Mouse (Mus musculus): Measurements from ENCODE around the gene Ddx11. TPM values are rescaled to one million over a fixed set of nuclear protein-coding genes. Genes with fewer than 3 reads are reported as not detected.
"Not testable (repeated sequence)": the region's sequence is repeated elsewhere in the genome, so short reads cannot be mapped to it uniquely, and the experiment has no call there.

Gene Ddx11
- total and polyA plus RNA-seq, 3 experiments, result 26.9 to 32.7 TPM; not detected in 1

DNA sequence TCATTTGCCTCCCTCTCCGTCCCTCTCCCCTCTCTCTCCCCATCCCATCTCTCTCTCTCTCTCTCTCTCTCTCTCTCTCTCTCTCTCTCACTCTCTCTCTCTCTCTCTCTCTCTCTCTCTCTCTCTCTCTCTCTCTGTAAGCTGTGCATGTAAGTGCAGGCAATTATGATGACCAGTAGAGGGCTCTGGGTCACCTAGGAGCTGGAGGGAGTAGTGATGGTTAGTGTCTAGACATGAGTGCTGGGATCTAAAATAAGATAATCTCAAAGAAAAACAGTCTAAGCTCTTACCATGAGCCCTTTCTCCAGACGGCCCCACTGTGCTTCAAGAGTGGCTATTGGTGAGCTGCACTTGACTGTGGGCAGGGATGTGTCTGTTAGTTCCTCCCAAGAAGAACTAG, 31.6 kb downstream of the Ddx11 start:
- Histone ChIP-seq H3K27me3 (ENCODE audit: control insufficient read depth in 1 of 2, insufficient read depth in 2 of 2, low read length in 2 of 2) (no peaks in the 10 kb centered on the region), H3K4me1 (ENCODE audit: control insufficient read depth in 1 of 2, insufficient read depth in 2 of 2, low read length in 2 of 2) (no peaks in the 10 kb centered on the region), H3K4me3 (ENCODE audit: control insufficient read depth in 1 of 2, insufficient read depth in 1 of 2, low read depth in 2 of 2, low read length in 2 of 2) (no peak overlapping the region), H3K79me2 (ENCODE audit: control insufficient read depth, insufficient read depth, low read length, poor library complexity) (no peaks in the 10 kb centered on the region), H3K9ac (ENCODE audit: control insufficient read depth, low read depth, low read length, poor library complexity, severe bottlenecking) (no peak overlapping the region), H3K27ac (ENCODE audit: control insufficient read depth, low read depth, low read length) (no peak overlapping the region), H3K36me3 (ENCODE audit: control insufficient read depth in 1 of 2, insufficient read depth in 2 of 2, low read length in 2 of 2) (no peaks in the 10 kb centered on the region; a peak in 1 of 4 replicates), H3K9me3 (replicated peaks; ENCODE audit: insufficient read depth, low read length) (no peaks in the 10 kb centered on the region)
- DNase-seq (ENCODE audit: low read depth, low spot score), result peak; percentile 23
- TF ChIP-seq CTCF (IDR thresholded peaks at IDR 0.05 in 2 of 3, conservative IDR thresholded peaks at IDR 0.05 in 1 of 3; ENCODE audit: control insufficient read depth in 1 of 3, insufficient read depth in 1 of 3, low read depth in 2 of 3, low read length in 3 of 3, poor library complexity in 1 of 3, severe bottlenecking in 1 of 3) (peak in 2 of 3 experiments; percentile 22 to 23; a peak in 2 of 6 replicates), POLR2AphosphoS2 (IDR thresholded peaks at IDR 0.05; ENCODE audit: low read length) (no peak)

DNA sequence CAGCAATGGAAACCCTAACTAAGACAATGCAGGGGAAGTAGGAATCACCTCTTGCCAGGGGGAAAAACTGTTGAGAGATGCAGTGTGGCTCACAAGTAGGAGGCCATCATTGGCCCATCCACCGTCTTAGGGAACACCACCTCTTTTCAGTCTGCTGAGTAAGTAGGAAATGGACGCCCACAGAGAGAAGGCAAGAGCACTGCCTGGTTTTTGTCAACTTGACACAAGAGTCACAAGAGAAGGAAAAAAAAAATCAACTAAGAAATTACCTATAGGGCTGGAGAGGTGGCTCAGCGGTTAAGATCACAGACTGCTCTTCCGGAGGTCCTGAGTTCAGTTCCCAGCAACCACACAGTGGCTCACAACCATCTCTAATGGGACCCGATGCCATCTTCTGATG, 35.0 kb downstream of the Ddx11 start:
- DNase-seq (ENCODE audit: low read depth, low spot score), result no peak

DNA sequence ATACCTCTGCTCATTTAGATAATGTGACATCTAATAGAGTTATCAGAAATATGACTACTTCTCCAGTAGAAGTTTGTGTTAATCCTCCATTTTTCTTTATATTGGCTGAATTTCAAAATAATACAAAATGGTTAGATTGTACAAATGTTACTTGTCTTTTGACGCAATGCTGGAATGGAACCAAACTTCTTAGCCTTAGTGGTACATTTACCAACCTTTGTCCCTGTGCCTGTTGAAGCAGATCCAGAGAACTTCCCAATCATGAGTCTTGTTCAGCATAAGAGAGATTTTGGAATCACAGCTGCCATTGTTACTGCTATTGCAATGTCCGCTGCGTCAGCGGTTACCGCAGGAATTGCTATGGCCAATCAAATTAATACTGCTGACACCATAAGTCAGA, 43.8 kb downstream of the Ddx11 start:
- not testable (repeated sequence) for H3K9ac ChIP-seq (ENCODE audit: control insufficient read depth, low read depth, low read length, poor library complexity, severe bottlenecking); DNase-seq (ENCODE audit: low read depth, low spot score); H3K27me3 ChIP-seq (ENCODE audit: control insufficient read depth in 1 of 2, insufficient read depth in 2 of 2, low read length in 2 of 2)

More for the DNA sequence above, 35.0 kb downstream of the Ddx11 start:
- Histone ChIP-seq H3K79me2 (ENCODE audit: control insufficient read depth, insufficient read depth, low read length, poor library complexity) (no peaks in the 10 kb centered on the region), H3K4me3 (ENCODE audit: control insufficient read depth in 1 of 2, insufficient read depth in 1 of 2, low read depth in 2 of 2, low read length in 2 of 2) (no peak overlapping the region), H3K4me1 (ENCODE audit: control insufficient read depth in 1 of 2, insufficient read depth in 2 of 2, low read length in 2 of 2) (no peaks in the 10 kb centered on the region), H3K36me3 (ENCODE audit: control insufficient read depth in 1 of 2, insufficient read depth in 2 of 2, low read length in 2 of 2) (no peaks in the 10 kb centered on the region), H3K9ac (ENCODE audit: control insufficient read depth, low read depth, low read length, poor library complexity, severe bottlenecking) (no peak overlapping the region), H3K27me3 (ENCODE audit: control insufficient read depth in 1 of 2, insufficient read depth in 2 of 2, low read length in 2 of 2) (no peaks in the 10 kb centered on the region), H3K9me3 (replicated peaks; ENCODE audit: insufficient read depth, low read length) (no peaks in the 10 kb centered on the region), H3K27ac (ENCODE audit: control insufficient read depth, low read depth, low read length) (no peak overlapping the region)
- no peak for TF ChIP-seq KAT2A (conservative IDR thresholded peaks at IDR 0.05; ENCODE audit: low read depth, low read length)
- TF ChIP-seq NRF1 (IDR thresholded peaks at IDR 0.05; ENCODE audit: insufficient read depth, low read depth, low read length, poor library complexity, severe bottlenecking), result no peak
- no peak for TF ChIP-seq ELF1 (IDR thresholded peaks at IDR 0.05; ENCODE audit: low read depth, low read length)
- TF ChIP-seq ZMIZ1 (IDR thresholded peaks at IDR 0.05; ENCODE audit: low read depth, low read length), result no peak
- TF ChIP-seq E2F4 (IDR thresholded peaks at IDR 0.05; ENCODE audit: borderline replicate concordance, low read depth, low read length), result no peak
- no peak for TF ChIP-seq ZC3H11A (IDR thresholded peaks at IDR 0.05; ENCODE audit: low read depth, low read length)

DNA sequence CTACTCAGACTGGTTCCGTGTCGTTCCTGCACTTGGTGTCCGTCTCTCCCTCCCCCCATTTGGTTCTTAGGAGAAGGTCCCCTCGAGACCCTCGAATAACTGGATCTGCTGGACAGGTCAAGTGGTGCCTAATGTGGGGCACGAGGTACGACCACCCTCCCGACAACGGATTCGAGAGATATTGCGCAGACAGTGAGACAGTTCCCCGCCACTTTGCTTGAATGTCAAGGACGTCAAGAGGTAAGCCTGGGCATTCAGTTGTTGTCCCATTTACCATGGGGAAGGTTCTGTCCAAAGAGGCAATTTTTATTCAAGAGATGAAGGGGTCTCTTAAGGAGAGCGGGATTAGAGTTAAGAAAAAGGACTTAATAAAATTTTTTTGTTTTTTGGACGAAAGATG, 47.7 kb downstream of the Ddx11 start:
- H3K27me3 ChIP-seq (ENCODE audit: control insufficient read depth in 1 of 2, insufficient read depth in 2 of 2, low read length in 2 of 2); DNase-seq (ENCODE audit: low read depth, low spot score): not testable (repeated sequence)

More for the DNA sequence above, 43.8 kb downstream of the Ddx11 start:
- not testable (repeated sequence) for H3K4me3 ChIP-seq (ENCODE audit: control insufficient read depth in 1 of 2, insufficient read depth in 1 of 2, low read depth in 2 of 2, low read length in 2 of 2); H3K9me3 ChIP-seq (replicated peaks; ENCODE audit: insufficient read depth, low read length); H3K79me2 ChIP-seq (ENCODE audit: control insufficient read depth, insufficient read depth, low read length, poor library complexity); H3K27ac ChIP-seq (ENCODE audit: control insufficient read depth, low read depth, low read length); H3K36me3 ChIP-seq (ENCODE audit: control insufficient read depth in 1 of 2, insufficient read depth in 2 of 2, low read length in 2 of 2); H3K4me1 ChIP-seq (ENCODE audit: control insufficient read depth in 1 of 2, insufficient read depth in 2 of 2, low read length in 2 of 2)

More for the DNA sequence above, 47.7 kb downstream of the Ddx11 start:
- not testable (repeated sequence) for H3K36me3 ChIP-seq (ENCODE audit: control insufficient read depth in 1 of 2, insufficient read depth in 2 of 2, low read length in 2 of 2); H3K4me1 ChIP-seq (ENCODE audit: control insufficient read depth in 1 of 2, insufficient read depth in 2 of 2, low read length in 2 of 2); H3K9ac ChIP-seq (ENCODE audit: control insufficient read depth, low read depth, low read length, poor library complexity, severe bottlenecking); H3K79me2 ChIP-seq (ENCODE audit: control insufficient read depth, insufficient read depth, low read length, poor library complexity); H3K4me3 ChIP-seq (ENCODE audit: control insufficient read depth in 1 of 2, insufficient read depth in 1 of 2, low read depth in 2 of 2, low read length in 2 of 2); H3K9me3 ChIP-seq (replicated peaks; ENCODE audit: insufficient read depth, low read length); H3K27ac ChIP-seq (ENCODE audit: control insufficient read depth, low read depth, low read length)
